Mouse (Mus musculus) embryonic facial prominence, embryonic 13.5 days (tissue): Measurements from ENCODE around the gene Defb3. TPM values are rescaled to one million over a fixed set of nuclear protein-coding genes. Genes with fewer than 3 reads are reported as not detected.
"Not testable (repeated sequence)": the region's sequence is repeated elsewhere in the genome, so short reads cannot be mapped to it uniquely, and the experiment has no call there.

Source experiments
- ATAC-seq: fragments of 200-750 bp; cut with Nextera tagmentation; 2 replicates; pipeline ENCODE4 v1.8.0; 2017; ENCODE audit warnings: low read depth; ENCODE audit not compliant: insufficient number of reproducible peaks, insufficient read depth, low FRiP score, low TSS enrichment
- H3K27ac ChIP-seq: fragments of 300-500 bp; sonication (generic); 2 replicates; pipeline ENCODE4 v1.5.1; 2015; ENCODE audit warnings: moderate library complexity, mild to moderate bottlenecking, inconsistent platforms
- H3K27me3 ChIP-seq: fragments of 300-500 bp; sonication (generic); 2 replicates; pipeline ENCODE4 v1.6.1; 2015; ENCODE audit warnings: mild to moderate bottlenecking, inconsistent platforms
- H3K36me3 ChIP-seq: fragments of 300-500 bp; sonication (generic); 2 replicates; pipeline ENCODE4 v1.6.1; 2015; ENCODE audit warnings: mild to moderate bottlenecking, inconsistent platforms
- H3K4me1 ChIP-seq: fragments of 300-500 bp; sonication (generic); 2 replicates; pipeline ENCODE4 v1.6.1; 2015; ENCODE audit warnings: inconsistent platforms
- H3K4me2 ChIP-seq: fragments of 300-500 bp; sonication (generic); 2 replicates; pipeline ENCODE4 v1.6.1; 2015; ENCODE audit warnings: moderate library complexity, mild to moderate bottlenecking, inconsistent platforms
- H3K4me3 ChIP-seq: fragments of 300-500 bp; sonication (generic); 2 replicates; pipeline ENCODE4 v1.5.1; 2015; ENCODE audit warnings: mild to moderate bottlenecking, inconsistent platforms
- H3K9ac ChIP-seq: fragments of 300-500 bp; sonication (generic); 2 replicates; pipeline ENCODE4 v1.6.1; 2015; ENCODE audit warnings: mild to moderate bottlenecking, inconsistent platforms
- H3K9me3 ChIP-seq: fragments of 300-500 bp; sonication (generic); 2 replicates; pipeline ENCODE4 v1.6.1; 2016; ENCODE audit warnings: inconsistent platforms
- WGBS: fragments of 180-500 bp; shearing (Covaris S2); methylation state at CpG from one replicate; pipeline ENCODE4 v1.1.7; 2015; ENCODE audit warnings: mixed read lengths; 5-methylcytosine and 5-hydroxymethylcytosine counted together
- polyA plus RNA-seq: library from polyadenylated mRNA; unstranded; fragments of >200 nt; fragmentation: Nextera tagmentation; extraction: Ambion mirVana; gene quantifications from 2 replicates; pipeline ENCODE4 v1.2.1, GENCODE M21; 2015

The Defb3 gene
- polyA plus RNA-seq = not detected in 2 replicates

- WGBS = 27% methylated on average over 2 of the region's 2 CpGs
- not testable (repeated sequence) for ATAC-seq, H3K4me1 ChIP-seq, H3K27ac ChIP-seq, H3K4me2 ChIP-seq, H3K4me3 ChIP-seq, H3K27me3 ChIP-seq, H3K9me3 ChIP-seq, H3K36me3 ChIP-seq, H3K9ac ChIP-seq
These were observed at the start of gene Defb3 for GRCm38 (mm10) chr8:19293060-19293459. TSS of gene Defb3 (plus strand) at chr8:19293360.

- Histone ChIP-seq H3K4me3 (no peak within 1 kb of the TSS), H3K4me1 (no peaks in the 10 kb centered on the region), H3K9me3 (no peaks in the 10 kb centered on the region), H3K27me3 (no peaks in the 10 kb centered on the region), H3K9ac (no peak within 1 kb of the TSS), H3K27ac (no peak within 1 kb of the TSS), H3K4me2 (no peak within 1 kb of the TSS), H3K36me3 (no peaks in the 10 kb centered on the region)
- ATAC-seq = no peak
- 92% methylated on average over 5 of the region's 5 CpGs for WGBS
These were observed 45.9 kb upstream of the Defb3 start, which contains the start of gene Defb5 for GRCm38 (mm10) chr8:19247280-19247679. TSS of gene Defb5 (plus strand) at chr8:19247580.

- no peak overlapping the region for H3K27ac ChIP-seq
- no peaks in the 10 kb centered on the region for H3K27me3 ChIP-seq
- no peak for ATAC-seq
- H3K4me3 ChIP-seq = no peak overlapping the region
- H3K4me1 ChIP-seq = no peaks in the 10 kb centered on the region
- H3K9me3 ChIP-seq = no peaks in the 10 kb centered on the region
- H3K9ac ChIP-seq = no peak overlapping the region
- H3K4me2 ChIP-seq = no peak overlapping the region
- H3K36me3 ChIP-seq = no peaks in the 10 kb centered on the region
These were observed 35.0 kb upstream of the Defb3 start for GRCm38 (mm10) chr8:19258136-19258535.

GRCm38 (mm10) chr8:19259667-19260066 lies 33.5 kb upstream of the Defb3 start:
- Histone ChIP-seq H3K9ac (no peak overlapping the region), H3K9me3 (no peaks in the 10 kb centered on the region), H3K27ac (no peak overlapping the region), H3K4me2 (no peak overlapping the region), H3K4me3 (no peak overlapping the region), H3K36me3 (no peaks in the 10 kb centered on the region), H3K27me3 (no peaks in the 10 kb centered on the region), H3K4me1 (no peaks in the 10 kb centered on the region)
- no peak for ATAC-seq
- 42% methylated on average over 3 of the region's 3 CpGs for WGBS

GRCm38 (mm10) chr8:19298361-19298760 lies 5.2 kb downstream of the Defb3 start:
- ATAC-seq, H3K9ac ChIP-seq, H3K4me1 ChIP-seq, H3K27me3 ChIP-seq, H3K4me3 ChIP-seq, H3K4me2 ChIP-seq, H3K9me3 ChIP-seq, H3K36me3 ChIP-seq, H3K27ac ChIP-seq: not testable (repeated sequence)
- 59% methylated on average over 3 of the region's 3 CpGs for WGBS

DNA sequence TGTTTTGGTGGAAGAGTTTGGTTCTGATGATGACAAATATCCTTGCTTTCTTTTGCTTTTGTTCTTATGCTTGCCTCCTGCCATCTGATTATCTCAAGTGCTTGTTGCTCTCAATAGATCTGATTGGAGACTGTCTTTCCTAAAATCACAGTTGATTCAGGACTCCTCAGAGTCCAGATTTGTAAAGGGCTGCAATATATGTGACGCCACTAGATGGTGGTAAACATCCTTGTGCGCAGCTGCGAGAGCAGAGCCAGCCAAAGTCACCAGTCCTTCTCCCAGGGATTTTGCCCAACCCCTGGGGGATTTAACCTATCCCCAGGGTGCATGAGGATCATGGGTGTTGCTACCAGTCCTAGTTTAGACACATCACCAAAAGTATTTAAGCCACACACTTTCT lies 38.7 kb downstream of the Defb3 start:
- H3K9me3 ChIP-seq = no peaks in the 10 kb centered on the region
- no peaks in the 10 kb centered on the region for H3K36me3 ChIP-seq
- no peak overlapping the region for H3K27ac ChIP-seq
- ATAC-seq = no peak
- no peak overlapping the region for H3K4me2 ChIP-seq
- no peaks in the 10 kb centered on the region for H3K27me3 ChIP-seq
- 15% methylated on average over 3 of the region's 3 CpGs for whole genome bisulfite sequencing
- no peaks in the 10 kb centered on the region for H3K4me1 ChIP-seq
- H3K9ac ChIP-seq = no peak overlapping the region
- no peak overlapping the region for H3K4me3 ChIP-seq

Other genes starting within 250 kb of the Defb3 start
- gene Defb39, start 228.6 kb upstream of the Defb3 start, polyA plus RNA-seq = not detected in 2 replicates
- gene Defb12, start 178.5 kb upstream of the Defb3 start, polyA plus RNA-seq = not detected in 2 replicates
- gene Defb34, start 169.6 kb upstream of the Defb3 start, polyA plus RNA-seq = not detected in 2 replicates
- not detected in 2 replicates for gene Gm45826, start 152.6 kb upstream of the Defb3 start, polyA plus RNA-seq
- not detected in 2 replicates for gene Defb14, start 99.0 kb upstream of the Defb3 start, polyA plus RNA-seq
- not detected in 2 replicates for gene Defb4, start 94.7 kb upstream of the Defb3 start, polyA plus RNA-seq
- not detected in 2 replicates for gene Defb6, start 67.9 kb upstream of the Defb3 start, polyA plus RNA-seq
- gene Defb46, start 53.4 kb upstream of the Defb3 start, polyA plus RNA-seq = not detected in 2 replicates
- gene Defb5, start 45.8 kb upstream of the Defb3 start, polyA plus RNA-seq = not detected in 2 replicates
- not detected in 2 replicates for gene Defb8, start 154.2 kb downstream of the Defb3 start, polyA plus RNA-seq
- not detected in 2 replicates for gene Defb7, start 201.7 kb downstream of the Defb3 start, polyA plus RNA-seq